9 mouse cellular contexts compared by ENCODE assay signal in the genomic region with DNA sequence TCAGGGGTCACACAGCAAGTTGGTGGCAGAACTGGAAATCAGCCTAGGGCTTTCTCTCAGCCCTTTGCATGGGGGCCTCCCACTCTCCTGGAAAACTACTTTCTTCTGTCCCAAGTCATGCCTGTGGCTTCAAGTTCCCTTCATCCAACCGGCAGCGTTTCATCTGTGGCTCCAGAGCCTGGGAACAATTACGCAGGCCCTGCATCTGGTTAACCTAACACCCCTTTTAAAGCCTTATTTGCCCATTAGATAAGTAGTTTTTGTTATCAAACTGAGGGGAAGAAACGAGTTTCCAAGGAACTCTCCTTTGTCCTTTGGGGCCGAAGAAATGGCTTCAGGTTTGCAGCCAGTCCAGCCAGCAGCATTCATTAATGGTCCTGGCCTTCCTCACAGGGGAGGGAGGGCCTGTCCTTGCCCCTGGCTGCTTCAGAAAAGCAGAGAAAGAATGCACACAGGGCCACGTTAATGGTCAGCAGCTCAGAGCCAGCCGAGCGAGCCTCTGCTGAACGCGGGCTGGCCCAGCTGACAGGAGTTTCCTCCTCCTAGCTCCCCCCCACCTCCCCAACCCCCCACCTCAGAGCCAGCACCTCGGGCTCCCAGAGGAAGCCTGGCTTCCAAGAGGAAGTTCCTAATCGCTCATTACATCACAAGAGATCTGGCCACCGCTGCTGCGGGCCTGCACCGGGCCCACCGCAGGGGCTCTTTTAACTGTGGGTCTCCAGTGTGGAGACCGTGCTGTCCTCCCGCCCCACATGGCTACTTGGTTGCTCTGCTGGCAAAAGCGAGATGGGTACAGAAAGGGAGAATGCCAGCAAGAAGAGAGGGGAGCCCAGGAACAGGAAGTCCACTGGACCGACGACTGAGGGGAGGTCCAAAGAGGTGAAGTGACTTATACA.
DNase-seq lines count a peak whose midpoint lies in the region; ATAC-seq lines count a peak whose summit lies in the region.
"Had no signal": no experiment of that assay in that cellular context is flagged by ENCODE, and none has a peak within 500 bp of the region (broad histone marks: within the 10 kb centered on the region; RNA-seq: fewer than 3 reads in every experiment).

No protein-coding gene starts in this region.

- H3K9ac ChIP-seq in embryonic facial prominence, embryonic 13.5 days, result peak overlapping the region; percentile 64
- H3K9ac ChIP-seq in hindbrain, embryonic 14.5 days, result peak overlapping the region; percentile 25; the same call in 1 of the 2 replicates
- H3K9ac ChIP-seq: liver, embryonic 14.5 days had no signal

- no peaks in the 10 kb centered on the region for H3K36me3 ChIP-seq in embryonic facial prominence, embryonic 13.5 days
- H3K36me3 ChIP-seq in hindbrain, embryonic 14.5 days (replicated peaks; ENCODE audit: control insufficient read depth, insufficient read depth), result no peaks in the 10 kb centered on the region

- no peaks in the 10 kb centered on the region for H3K27me3 ChIP-seq in embryonic facial prominence, embryonic 13.5 days
- no peaks in the 10 kb centered on the region for H3K27me3 ChIP-seq in hindbrain, embryonic 14.5 days (ENCODE audit: control insufficient read depth, insufficient read depth, low read length)

- no peaks in the 10 kb centered on the region for H3K9me3 ChIP-seq in embryonic facial prominence, embryonic 13.5 days
- H3K9me3 ChIP-seq in hindbrain, embryonic 14.5 days (ENCODE audit: control insufficient read depth, low read length), result no peaks in the 10 kb centered on the region

- peak overlapping the region; percentile 51 for H3K4me2 ChIP-seq in embryonic facial prominence, embryonic 13.5 days
- peak overlapping the region; percentile 17 for H3K4me2 ChIP-seq in hindbrain, embryonic 14.5 days (replicated peaks)

- 3% methylated on average over 21 of the region's 21 CpGs for WGBS in embryonic facial prominence, embryonic 13.5 days
- 6% methylated on average over 21 of the region's 21 CpGs for WGBS in hindbrain, embryonic 14.5 days

- peak; percentile 38 for DNase-seq in R1 (ENCODE audit: low read depth, low spot score)
- DNase-seq in hindbrain, embryonic 14.5 days (ENCODE audit: low spot score), result no peak
- peak; percentile 38 for DNase-seq in liver
- peak; percentile 61 for DNase-seq in retina, embryonic 14.5 days (ENCODE audit: low spot score)
- DNase-seq in urinary bladder, postnatal 10 days (ENCODE audit: low spot score), result no peak

- H3K4me3 ChIP-seq in embryonic facial prominence, embryonic 13.5 days, result peak overlapping the region; percentile 6; the same call in 1 of the 2 replicates
- H3K4me3 ChIP-seq in hindbrain, embryonic 14.5 days (replicated peaks; ENCODE audit: low read length), result no peak overlapping the region

- peak overlapping the region; percentile 95 for H3K27ac ChIP-seq in embryonic facial prominence, embryonic 13.5 days
- peak overlapping the region; percentile 21 for H3K27ac ChIP-seq in hindbrain, embryonic 14.5 days
- H3K27ac ChIP-seq: liver, embryonic 14.5 days had no signal

- no peak for ATAC-seq in embryonic facial prominence, embryonic 13.5 days (ENCODE audit: insufficient number of reproducible peaks, insufficient read depth, low FRiP score, low TSS enrichment, low read depth)
- ATAC-seq in hindbrain, embryonic 14.5 days (ENCODE audit: low FRiP score), result no peak
- no peak for ATAC-seq in monocyte, adult 5-6 weeks (replicated peaks; ENCODE audit: insufficient number of reproducible peaks, low FRiP score, low TSS enrichment, poor library complexity, severe bottlenecking)
- no peak for ATAC-seq in activated CD4-positive, CD25-positive, alpha-beta regulatory T cell, adult 4 months

- peaks cover 98% of the 10 kb centered on the region for H3K4me1 ChIP-seq in embryonic facial prominence, embryonic 13.5 days
- H3K4me1 ChIP-seq in hindbrain, embryonic 14.5 days (replicated peaks; ENCODE audit: control insufficient read depth, insufficient read depth, low read length), result peaks cover 35% of the 10 kb centered on the region

Comparison
In these comparisons a context has a peak if more than half of its experiments do, and no peak if none do; other contexts are left out.
1. DNase-seq: peak in R1 (single experiment), liver (single experiment) and retina, embryonic 14.5 days (single experiment); none in hindbrain, embryonic 14.5 days (single experiment) and urinary bladder, postnatal 10 days (single experiment).